In genomic region chr10:83634461-83634860, GRCm38 (mm10) we compare ENCODE assay signal across 10 mouse cellular contexts. TPM values are rescaled to one million over a fixed set of nuclear protein-coding genes. Genes with fewer than 3 reads are reported as not detected.
DNase-seq lines count a peak whose midpoint lies in the region; ATAC-seq lines count a peak whose summit lies in the region.
"Had no signal": no experiment of that assay in that cellular context is flagged by ENCODE, and none has a peak within 500 bp of the region (broad histone marks: within the 10 kb centered on the region; RNA-seq: fewer than 3 reads in every experiment).

No protein-coding gene starts in this region.

- peak; percentile 48 to 59 for DNase-seq in cerebellum, postnatal 25 days
- DNase-seq in cerebellum, postnatal 36 days = no peak
- DNase-seq in midbrain, embryonic 10.5 days (ENCODE audit: low spot score) = peak; percentile 81
- no peak for DNase-seq in ovary, postnatal 36 days (ENCODE audit: low spot score)

- no peak overlapping the region for H3K4me3 ChIP-seq in midbrain, embryonic 10.5 days
- H3K4me3 ChIP-seq in midbrain, embryonic 16.5 days (ENCODE audit: low read depth, low read length) = no peak overlapping the region
- H3K4me3 ChIP-seq in midbrain, embryonic 12.5 days = no peak overlapping the region
- H3K4me3 ChIP-seq: liver, embryonic 15.5 days; stomach, embryonic 15.5 days had no signal

- H3K4me1 ChIP-seq in midbrain, embryonic 10.5 days = peaks cover 48% of the 10 kb centered on the region
- peaks cover 12% of the 10 kb centered on the region for H3K4me1 ChIP-seq in midbrain, embryonic 16.5 days (ENCODE audit: control insufficient read depth, insufficient read depth, low read length)
- H3K4me1 ChIP-seq in midbrain, embryonic 12.5 days = peaks cover 12% of the 10 kb centered on the region

- 0 out of 2 replicates have a peak overlapping the region, but pooled peaks have one; percentile 38 for H3K27ac ChIP-seq in midbrain, embryonic 10.5 days (replicated peaks)
- H3K27ac ChIP-seq in midbrain, embryonic 16.5 days (ENCODE audit: low read length) = no peak overlapping the region
- 0 out of 2 replicates have a peak overlapping the region, but pooled peaks have one; percentile 42 for H3K27ac ChIP-seq in midbrain, embryonic 12.5 days (replicated peaks)
- H3K27ac ChIP-seq: liver, embryonic 15.5 days; stomach, embryonic 15.5 days had no signal

- peaks cover 18% of the 10 kb centered on the region for H3K36me3 ChIP-seq in midbrain, embryonic 10.5 days
- H3K36me3 ChIP-seq in midbrain, embryonic 16.5 days (ENCODE audit: control insufficient read depth, insufficient read depth, low read length) = peaks cover 5% of the 10 kb centered on the region; the same call in 1 of the 2 replicates
- H3K36me3 ChIP-seq in midbrain, embryonic 12.5 days = no peaks in the 10 kb centered on the region; the same call in 1 of the 2 replicates
- H3K36me3 ChIP-seq: liver, embryonic 15.5 days had no signal

- WGBS in midbrain, embryonic 10.5 days = 25% methylated on average over 5 of the region's 5 CpGs
- 19% methylated on average over 5 of the region's 5 CpGs for WGBS in midbrain, embryonic 16.5 days
- WGBS in midbrain, embryonic 12.5 days = 16% methylated on average over 5 of the region's 5 CpGs

- H3K27me3 ChIP-seq in midbrain, embryonic 10.5 days (ENCODE audit: low read depth, poor library complexity, severe bottlenecking) = no peaks in the 10 kb centered on the region
- H3K27me3 ChIP-seq in midbrain, embryonic 16.5 days (ENCODE audit: control insufficient read depth, insufficient read depth, low read depth, low read length) = no peaks in the 10 kb centered on the region
- H3K27me3 ChIP-seq in midbrain, embryonic 12.5 days = no peaks in the 10 kb centered on the region
- H3K27me3 ChIP-seq: liver, embryonic 15.5 days; stomach, embryonic 15.5 days had no signal

- H3K9ac ChIP-seq in midbrain, embryonic 16.5 days (ENCODE audit: low read depth, low read length) = no peak overlapping the region; the same call in 1 of the 2 replicates
- H3K9ac ChIP-seq in midbrain, embryonic 12.5 days (replicated peaks) = no peak overlapping the region
- H3K9ac ChIP-seq: liver, embryonic 15.5 days; stomach, embryonic 15.5 days had no signal

- H3K4me2 ChIP-seq in midbrain, embryonic 16.5 days (ENCODE audit: low read length) = no peak overlapping the region
- H3K4me2 ChIP-seq in midbrain, embryonic 12.5 days (replicated peaks) = no peak overlapping the region
- H3K4me2 ChIP-seq: liver, embryonic 15.5 days; stomach, embryonic 15.5 days had no signal

- ATAC-seq in midbrain, embryonic 16.5 days = no peak
- peak; percentile 68 to 77 for ATAC-seq in hematopoietic stem cell, adult 5-6 weeks (replicated peaks in 1 of 2; ENCODE audit: insufficient read depth in 1 of 2, low FRiP score in 2 of 2, low TSS enrichment in 1 of 2, low read depth in 1 of 2, poor library complexity in 2 of 2, severe bottlenecking in 2 of 2)
- ATAC-seq in midbrain, embryonic 12.5 days (ENCODE audit: low FRiP score, low read depth) = peak; percentile 38; the same call in 1 of the 2 replicates
- no peak for ATAC-seq in erythroid progenitor cell, adult 5-6 weeks (replicated peaks; ENCODE audit: low FRiP score, poor library complexity, severe bottlenecking)

- H3K9me3 ChIP-seq in midbrain, embryonic 10.5 days (replicated peaks) = no peaks in the 10 kb centered on the region
- H3K9me3 ChIP-seq in midbrain, embryonic 16.5 days (replicated peaks; ENCODE audit: control insufficient read depth, low read length, poor library complexity, severe bottlenecking) = no peaks in the 10 kb centered on the region
- H3K9me3 ChIP-seq in midbrain, embryonic 12.5 days = no peaks in the 10 kb centered on the region
- H3K9me3 ChIP-seq: liver, embryonic 15.5 days; stomach, embryonic 15.5 days had no signal

RNA-seq across cellular contexts. Expression of gene Appl2, which starts 14.1 kb away (rescaled TPM):
- polyA plus RNA-seq in midbrain, embryonic 10.5 days (2016; fragmentation: Nextera tagmentation; extraction: Ambion mirVana) = 30.8 and 37.0 TPM in 2 replicates
- 56.1 and 58.3 TPM in 2 replicates for polyA plus RNA-seq in midbrain, embryonic 16.5 days (2015; fragmentation: Nextera tagmentation; extraction: Ambion mirVana)
- 98.6 and 105 TPM in 2 replicates for total RNA-seq in hematopoietic stem cell, adult 5-6 weeks (2017)
- 48.6 and 52.0 TPM in 2 replicates for polyA plus RNA-seq in midbrain, embryonic 12.5 days (2016; fragmentation: Nextera tagmentation; extraction: Ambion mirVana)
- total RNA-seq in erythroid progenitor cell, adult 5-6 weeks (2015; ENCODE audit: low replicate concordance) = 5.8 and 16.3 TPM in 2 replicates
- total RNA-seq in erythroid progenitor cell, adult 5-6 weeks (2017; ENCODE audit: low replicate concordance) = 7.3 and 11.4 TPM in 2 replicates

Comparison
In these comparisons a context has a peak if more than half of its experiments do, and no peak if none do; other contexts are left out.
1. DNase-seq: peak in cerebellum, postnatal 25 days (2 of 2) and midbrain, embryonic 10.5 days (single experiment); none in cerebellum, postnatal 36 days (0 of 2) and ovary, postnatal 36 days (single experiment).
2. ATAC-seq: peak in hematopoietic stem cell, adult 5-6 weeks (2 of 2) and midbrain, embryonic 12.5 days (single experiment); none in midbrain, embryonic 16.5 days (single experiment) and erythroid progenitor cell, adult 5-6 weeks (single experiment).